Mouse (Mus musculus) heart, postnatal 36 days (tissue): ENCODE data around the gene Glipr1. TPM values are rescaled to one million over a fixed set of nuclear protein-coding genes. Genes with fewer than 3 reads are reported as not detected.
"Not testable (repeated sequence)": the region's sequence is repeated elsewhere in the genome, so short reads cannot be mapped to it uniquely, and the experiment has no call there.

Experiments
- DNase-seq, 2 experiments: peaks; one replicate each; pipeline ENCODE4 v3.0.0; 2021 to 2022
- intact Hi-C: fragments of 180-260 bp; cut with DNase I; formaldehyde crosslinking; loops from one replicate; pipeline ENCODE4 v1.15.1; 2025
- total RNA-seq, 2 experiments: library from RNA; stranded (reverse); gene quantifications; 2 replicates each; pipeline ENCODE4 v1.2.3; 2021

The Glipr1 gene
- total RNA-seq = 1 to 10 TPM; 1.2 to 1.8 TPM

- intact Hi-C loops = no loop called here
- DNase-seq = no peak
Observed at GRCm38 (mm10) chr10:112002544-112003215, at the start of gene Glipr1. Gene Glipr1, minus strand, starts transcription at chr10:112002631.

- DNase-seq, intact Hi-C loops: not testable (repeated sequence)
Observed at GRCm38 (mm10) chr10:112051956-112052355, 49.5 kb upstream of the Glipr1 start.

- no peak for DNase-seq
- intact Hi-C loops = no loop called here
Observed at GRCm38 (mm10) chr10:112051220-112051619, 48.8 kb upstream of the Glipr1 start.

GRCm38 (mm10) chr10:112044283-112044682 is 41.9 kb upstream of the Glipr1 start:
- DNase-seq, intact Hi-C loops: not testable (repeated sequence)

- intact Hi-C loops, DNase-seq: not testable (repeated sequence)
Observed at GRCm38 (mm10) chr10:112043523-112043922, 41.1 kb upstream of the Glipr1 start.

GRCm38 (mm10) chr10:112028689-112029088 is 26.3 kb upstream of the Glipr1 start:
- intact Hi-C loops, DNase-seq: not testable (repeated sequence)

- intact Hi-C loops = loop anchor here (5.0 kb wide), 1 partner anchor 179 kb away; no protein-coding TSS in a partner anchor
- no peak for DNase-seq
Observed at GRCm38 (mm10) chr10:112023585-112023984, 21.2 kb upstream of the Glipr1 start.

GRCm38 (mm10) chr10:112009511-112009910 is 7.1 kb upstream of the Glipr1 start:
- DNase-seq, intact Hi-C loops: not testable (repeated sequence)

GRCm38 (mm10) chr10:112001756-112002520 is 493 bp downstream of the Glipr1 start:
- intact Hi-C loops = no loop called here
- no peak for DNase-seq

- intact Hi-C loops = no loop called here
- no peak for DNase-seq
Observed at GRCm38 (mm10) chr10:112001350-112001749, 1.1 kb downstream of the Glipr1 start.

- no peak for DNase-seq
- intact Hi-C loops = no loop called here
Observed at GRCm38 (mm10) chr10:112000568-112000967, 1.9 kb downstream of the Glipr1 start.

GRCm38 (mm10) chr10:111999765-112000164 is 2.7 kb downstream of the Glipr1 start:
- intact Hi-C loops = no loop called here

GRCm38 (mm10) chr10:111997671-111998070 is 4.8 kb downstream of the Glipr1 start:
- DNase-seq = no peak
- intact Hi-C loops = no loop called here

More at GRCm38 (mm10) chr10:111999765-112000164, 2.7 kb downstream of the Glipr1 start:
- DNase-seq = no peak

- peak in 1 of 2 experiments; percentile 16 for DNase-seq
Observed at GRCm38 (mm10) chr10:111996911-111997347, 5.5 kb downstream of the Glipr1 start.

GRCm38 (mm10) chr10:111996549-111996904 is 5.9 kb downstream of the Glipr1 start:
- intact Hi-C loops = no loop called here
- DNase-seq = no peak

More at GRCm38 (mm10) chr10:111996911-111997347, 5.5 kb downstream of the Glipr1 start:
- intact Hi-C loops = no loop called here

- intact Hi-C loops = no loop called here
- DNase-seq = no peak
Observed at GRCm38 (mm10) chr10:111995803-111996548, 6.5 kb downstream of the Glipr1 start.

- intact Hi-C loops = no loop called here
- no peak for DNase-seq
Observed at GRCm38 (mm10) chr10:111986453-111986852, 16.0 kb downstream of the Glipr1 start.

GRCm38 (mm10) chr10:111983070-111983469 is 19.4 kb downstream of the Glipr1 start:
- intact Hi-C loops = no loop called here

GRCm38 (mm10) chr10:111977584-111977983 is 24.8 kb downstream of the Glipr1 start:
- peak; percentile 55 to 69 for DNase-seq
- intact Hi-C loops = loop anchor here (10.0 kb wide), 1 partner anchor 827 kb away; no protein-coding TSS in a partner anchor

More at GRCm38 (mm10) chr10:111983070-111983469, 19.4 kb downstream of the Glipr1 start:
- DNase-seq = no peak

- DNase-seq = peak; percentile 86
- intact Hi-C loops = loop anchor here (5.0 to 10.0 kb wide), 3 partner anchors 675 to 832 kb away; partner anchors contain the start of gene Bbs10
Observed at GRCm38 (mm10) chr10:111972542-111973361, 29.7 kb downstream of the Glipr1 start, which contains the start of gene Krr1. Gene Krr1, plus strand, starts transcription at chr10:111972664.
